Comparison of ENCODE assay signal across 8 mouse cellular contexts in the genomic region with DNA sequence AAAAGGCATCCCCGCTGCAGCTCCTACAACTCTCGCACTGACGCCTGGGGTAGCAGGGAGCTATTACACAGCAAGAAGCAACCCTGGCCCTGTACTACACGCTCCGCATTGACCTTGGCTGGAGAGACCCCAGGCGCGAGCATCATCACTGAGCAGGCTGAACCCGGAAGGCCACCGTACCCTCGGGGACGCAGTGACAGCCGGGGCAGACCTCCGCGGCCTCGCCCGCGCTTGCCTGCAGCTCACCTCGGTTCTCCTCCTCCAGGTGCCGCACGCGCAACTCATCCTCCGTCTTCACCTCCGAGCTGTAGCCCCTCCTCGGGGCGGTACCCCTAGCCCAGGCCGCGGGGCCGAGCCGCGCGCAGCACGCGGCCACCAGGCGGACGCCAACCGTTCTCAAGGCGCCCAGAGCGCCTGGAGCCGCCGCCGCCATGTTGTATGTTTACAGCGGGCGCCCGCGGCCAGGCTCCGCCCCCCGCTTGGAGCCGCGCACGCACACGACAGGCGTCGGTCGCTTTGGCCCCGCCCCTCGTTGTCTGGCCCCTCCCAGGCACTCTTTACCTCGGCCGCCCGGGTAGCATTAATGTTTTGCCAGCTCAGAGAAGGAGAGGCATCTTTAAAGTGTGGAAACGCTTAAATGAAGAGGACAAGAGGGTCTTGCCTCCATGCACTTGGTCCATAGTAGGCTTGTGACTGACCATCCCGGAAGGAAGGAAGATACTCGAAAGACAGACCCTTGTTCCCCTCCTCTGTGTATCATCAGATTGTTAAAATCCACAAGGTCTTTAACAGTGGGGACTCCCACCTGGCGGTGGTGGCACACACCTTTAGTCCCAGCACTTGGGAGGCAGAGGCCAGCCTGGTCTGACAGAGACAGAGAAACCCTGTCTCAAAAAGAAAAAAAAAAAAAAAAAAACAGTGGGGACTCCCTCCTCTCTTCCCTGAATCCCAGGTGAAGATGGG. TPM values are rescaled to one million over a fixed set of nuclear protein-coding genes. Genes with fewer than 3 reads are reported as not detected.
A peak's percentile ranks its signal among the peaks of the same experiment; 100 is the strongest.
DNase-seq lines count a peak whose midpoint lies in the region; ATAC-seq and TF ChIP-seq lines count a peak whose summit lies in the region.

TSS of gene Auh (minus strand) at position 473 of the 963 bp plus-strand sequence.

- peak within 1 kb of the TSS; percentile 63 for H3K4me2 ChIP-seq in kidney, embryonic 15.5 days
- peak within 1 kb of the TSS; percentile 75 for H3K4me2 ChIP-seq in liver, embryonic 12.5 days
- peak within 1 kb of the TSS; percentile 69 for H3K4me2 ChIP-seq in stomach, embryonic 15.5 days

- H3K36me3 ChIP-seq in heart, embryonic 10.5 days, result no peaks in the 10 kb centered on the region
- H3K36me3 ChIP-seq in kidney, embryonic 15.5 days, result no peaks in the 10 kb centered on the region
- no peaks in the 10 kb centered on the region for H3K36me3 ChIP-seq in liver, embryonic 12.5 days
- no peaks in the 10 kb centered on the region for H3K36me3 ChIP-seq in stomach, embryonic 15.5 days

- TF ChIP-seq CTCF in bone marrow macrophage, adult 2 months (IDR thresholded peaks at IDR 0.05; ENCODE audit: low read depth, low read length), result no peak
- no peak for TF ChIP-seq CTCF in embryonic fibroblast, embryonic 13.5 days (IDR thresholded peaks at IDR 0.05; ENCODE audit: borderline replicate concordance, insufficient read depth, low read length)

- peaks cover 4% of the 10 kb centered on the region; the same call in 1 of the 2 replicates for H3K4me1 ChIP-seq in bone marrow macrophage, adult 2 months (ENCODE audit: control insufficient read depth, insufficient read depth, low read length)
- H3K4me1 ChIP-seq in embryonic fibroblast, embryonic 13.5 days (ENCODE audit: control insufficient read depth, insufficient read depth, low read length), result 0 out of 2 replicates have a peak, but pooled peaks cover 4% of the 10 kb centered on the region
- peaks cover 31% of the 10 kb centered on the region for H3K4me1 ChIP-seq in heart, embryonic 10.5 days
- peaks cover 23% of the 10 kb centered on the region for H3K4me1 ChIP-seq in kidney, embryonic 15.5 days
- peaks cover 31% of the 10 kb centered on the region for H3K4me1 ChIP-seq in liver, embryonic 12.5 days
- peaks cover 14% of the 10 kb centered on the region for H3K4me1 ChIP-seq in stomach, embryonic 15.5 days

- WGBS in heart, embryonic 10.5 days, result 1% methylated on average over 63 of the region's 63 CpGs
- under 1% methylated on average over 63 of the region's 63 CpGs for WGBS in kidney, embryonic 15.5 days
- under 1% methylated on average over 63 of the region's 63 CpGs for WGBS in liver, embryonic 12.5 days (ENCODE audit: insufficient replicate concordance)
- under 1% methylated on average over 63 of the region's 63 CpGs for WGBS in stomach, embryonic 15.5 days

- H3K4me3 ChIP-seq in bone marrow macrophage, adult 2 months (ENCODE audit: insufficient read depth, low read length), result peak within 1 kb of the TSS; percentile 97
- H3K4me3 ChIP-seq in embryonic fibroblast, embryonic 13.5 days (ENCODE audit: insufficient read depth, low read length), result peak within 1 kb of the TSS; percentile 88
- H3K4me3 ChIP-seq in heart, embryonic 10.5 days, result peak within 1 kb of the TSS; percentile 82
- H3K4me3 ChIP-seq in kidney, embryonic 15.5 days (replicated peaks), result peak within 1 kb of the TSS; percentile 81
- peak within 1 kb of the TSS; percentile 83 for H3K4me3 ChIP-seq in liver, embryonic 12.5 days
- H3K4me3 ChIP-seq in stomach, embryonic 15.5 days (replicated peaks), result peak within 1 kb of the TSS; percentile 80

- ATAC-seq in kidney, embryonic 15.5 days (replicated peaks; ENCODE audit: low FRiP score), result peak; percentile 97
- peak; percentile 97 for ATAC-seq in liver, embryonic 12.5 days
- ATAC-seq in stomach, embryonic 15.5 days (ENCODE audit: insufficient read depth, low FRiP score, low read depth), result peak; percentile 96

- no peaks in the 10 kb centered on the region for H3K9me3 ChIP-seq in heart, embryonic 10.5 days
- no peaks in the 10 kb centered on the region for H3K9me3 ChIP-seq in kidney, embryonic 15.5 days (replicated peaks)
- H3K9me3 ChIP-seq in liver, embryonic 12.5 days (replicated peaks), result no peaks in the 10 kb centered on the region
- H3K9me3 ChIP-seq in stomach, embryonic 15.5 days, result no peaks in the 10 kb centered on the region

- peak within 1 kb of the TSS; percentile 5; the same call in 1 of the 2 replicates for H3K27ac ChIP-seq in bone marrow macrophage, adult 2 months (ENCODE audit: insufficient read depth, low read depth, low read length)
- H3K27ac ChIP-seq in embryonic fibroblast, embryonic 13.5 days (ENCODE audit: insufficient read depth, low read length), result 0 out of 2 replicates have a peak within 1 kb of the TSS, but pooled peaks have one; percentile 5
- H3K27ac ChIP-seq in heart, embryonic 10.5 days, result peak within 1 kb of the TSS; percentile 93
- H3K27ac ChIP-seq in kidney, embryonic 15.5 days, result peak within 1 kb of the TSS; percentile 78
- peak within 1 kb of the TSS; percentile 81 for H3K27ac ChIP-seq in liver, embryonic 12.5 days
- H3K27ac ChIP-seq in stomach, embryonic 15.5 days, result peak within 1 kb of the TSS; percentile 85

- TF ChIP-seq POLR2A in bone marrow macrophage, adult 2 months (IDR thresholded peaks at IDR 0.05; ENCODE audit: borderline replicate concordance, low read depth, low read length), result peak; percentile 33; the same call in 1 of the 2 replicates
- peak; percentile 60 for TF ChIP-seq POLR2A in embryonic fibroblast, embryonic 13.5 days (IDR thresholded peaks at IDR 0.05; ENCODE audit: low read depth, low read length)

- H3K27me3 ChIP-seq in heart, embryonic 10.5 days (ENCODE audit: insufficient read depth, poor library complexity, severe bottlenecking), result peaks cover 4% of the 10 kb centered on the region; the same call in 1 of the 2 replicates
- no peaks in the 10 kb centered on the region for H3K27me3 ChIP-seq in kidney, embryonic 15.5 days
- H3K27me3 ChIP-seq in liver, embryonic 12.5 days (replicated peaks), result peaks cover 16% of the 10 kb centered on the region
- H3K27me3 ChIP-seq in stomach, embryonic 15.5 days (replicated peaks), result no peaks in the 10 kb centered on the region

- H3K9ac ChIP-seq in kidney, embryonic 15.5 days, result peak within 1 kb of the TSS; percentile 82
- H3K9ac ChIP-seq in liver, embryonic 12.5 days, result peak within 1 kb of the TSS; percentile 90
- H3K9ac ChIP-seq in stomach, embryonic 15.5 days, result peak within 1 kb of the TSS; percentile 49

- peak; percentile 92 to 93 for DNase-seq in B cell, adult 2 months
- peak; percentile 94 for DNase-seq in heart, embryonic 10.5 days (ENCODE audit: low spot score)
- DNase-seq in natural killer cell, adult 2 months (ENCODE audit: low spot score in 2 of 2), result peak; percentile 78 to 86

RNA-seq across cellular contexts. Expression of gene Auh, which starts in this region (rescaled TPM):
- 39.3 and 41.6 TPM in 2 replicates for polyA plus RNA-seq in bone marrow macrophage, adult 2 months (2012; ENCODE audit: insufficient read depth, insufficient read length, missing spikeins)
- polyA plus RNA-seq in embryonic fibroblast, embryonic 13.5 days (2011; ENCODE audit: insufficient read length, low read depth, missing spikeins), result 26.8 and 29.9 TPM in 2 replicates
- polyA plus RNA-seq in heart, embryonic 10.5 days (2016; fragmentation: Nextera tagmentation; extraction: Ambion mirVana), result 44.9 and 53.3 TPM in 2 replicates
- 56.4 and 57.0 TPM in 2 replicates for polyA plus RNA-seq in kidney, embryonic 15.5 days (2015; fragmentation: Nextera tagmentation; extraction: Ambion mirVana)
- polyA plus RNA-seq in liver, embryonic 12.5 days (2016; fragmentation: Nextera tagmentation; extraction: Ambion mirVana), result 30.1 and 32.6 TPM in 2 replicates
- 43.9 and 44.4 TPM in 2 replicates for polyA plus RNA-seq in stomach, embryonic 15.5 days (2015; fragmentation: Nextera tagmentation; extraction: Ambion mirVana)

Comparison
In these comparisons a context has a peak if more than half of its experiments do, and no peak if none do; other contexts are left out.
1. Peak in every context shown above with its lines: DNase-seq, ATAC-seq, H3K4me3 ChIP-seq and H3K27ac ChIP-seq.
2. H3K27ac ChIP-seq: peak in every context shown above with its lines; median percentile 93 in heart, embryonic 10.5 days; 85 in stomach, embryonic 15.5 days; 81 in liver, embryonic 12.5 days; 78 in kidney, embryonic 15.5 days; 5 in bone marrow macrophage, adult 2 months; 5 in embryonic fibroblast, embryonic 13.5 days.